Mouse (Mus musculus): ENCODE results near the gene Calr3.

GRCm38 (mm10) chr8:72492622-72493081 is 49.0 kb upstream of the Calr3 start:
- TF ChIP-seq CTCF (IDR thresholded peaks at IDR 0.05; ENCODE audit: low read depth, low read length) (no peak), TAL1 (conservative IDR thresholded peaks at IDR 0.05; ENCODE audit: low read depth, low read length) (no peak), GATA1 (IDR thresholded peaks at IDR 0.05; ENCODE audit: borderline replicate concordance, low read length) (no peak), POLR2AphosphoS5 (IDR thresholded peaks at IDR 0.05; ENCODE audit: insufficient replicate concordance, low read depth, low read length) (no peak)

Data from G1E (cell line).